Mouse (Mus musculus): ENCODE data around the gene Rgcc.

GRCm38 (mm10) chr14:79263321-79263720 is 38.1 kb downstream of the Rgcc start:
- no peak for TF ChIP-seq POLR2A (IDR thresholded peaks at IDR 0.05; ENCODE audit: insufficient read depth, low read depth, low read length)
- TF ChIP-seq CTCF (IDR thresholded peaks at IDR 0.05; ENCODE audit: insufficient read depth, low read depth, low read length): no peak
